ENCODE assay signal across 22 mouse cellular contexts in the genomic region with DNA sequence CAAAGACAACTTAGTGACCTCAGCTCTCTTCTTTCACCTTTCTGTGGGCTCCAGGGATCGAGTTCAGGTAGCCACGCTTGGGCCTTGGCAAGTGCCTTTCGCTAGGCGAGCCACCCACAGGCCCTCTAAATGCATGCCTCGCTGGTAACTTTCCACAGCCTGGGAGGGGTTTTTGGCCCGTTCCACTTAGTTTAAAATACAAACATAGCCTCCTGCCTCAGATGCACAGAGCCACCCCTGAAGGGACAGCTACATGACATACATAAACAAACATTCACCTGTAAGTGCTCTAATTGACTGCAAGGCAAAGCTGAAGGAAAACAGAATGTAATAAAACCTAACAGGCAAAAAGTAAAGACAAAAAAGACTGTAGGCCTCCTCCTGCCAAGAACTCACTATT.
A peak's percentile ranks its signal among the peaks of the same experiment; 100 is the strongest.
DNase-seq lines count a peak whose midpoint lies in the region; ATAC-seq and TF ChIP-seq lines count a peak whose summit lies in the region.
"Had no signal": no experiment of that assay in that cellular context is flagged by ENCODE, and none has a peak within 500 bp of the region (broad histone marks: within the 10 kb centered on the region; RNA-seq: fewer than 3 reads in every experiment).

No protein-coding gene starts in this region.

- no peaks in the 10 kb centered on the region for H3K9me3 ChIP-seq in kidney, embryonic 14.5 days (ENCODE audit: control insufficient read depth, low read length)
- no peaks in the 10 kb centered on the region for H3K9me3 ChIP-seq in kidney, embryonic 16.5 days (ENCODE audit: low read length)
- H3K9me3 ChIP-seq in embryonic facial prominence, embryonic 10.5 days, result no peaks in the 10 kb centered on the region
- H3K9me3 ChIP-seq in embryonic facial prominence, embryonic 11.5 days (replicated peaks; ENCODE audit: control insufficient read depth, low read length), result no peaks in the 10 kb centered on the region
- H3K9me3 ChIP-seq in midbrain, embryonic 13.5 days, result no peaks in the 10 kb centered on the region; the same call in 1 of the 2 replicates
- H3K9me3 ChIP-seq: embryonic facial prominence, embryonic 13.5 days; forebrain, embryonic 13.5 days; forebrain, embryonic 15.5 days had no signal

- H3K9ac ChIP-seq in kidney, embryonic 14.5 days (ENCODE audit: low read depth, low read length), result no peak overlapping the region
- no peak overlapping the region for H3K9ac ChIP-seq in kidney, embryonic 16.5 days (replicated peaks; ENCODE audit: low read length)
- no peak overlapping the region for H3K9ac ChIP-seq in embryonic facial prominence, embryonic 11.5 days (replicated peaks; ENCODE audit: low read length)
- no peak overlapping the region for H3K9ac ChIP-seq in midbrain, embryonic 13.5 days (replicated peaks)
- H3K9ac ChIP-seq: embryonic facial prominence, embryonic 13.5 days; forebrain, embryonic 13.5 days; forebrain, embryonic 15.5 days; forebrain, postnatal 0 days had no signal

- no peak overlapping the region for H3K4me2 ChIP-seq in kidney, embryonic 14.5 days (replicated peaks; ENCODE audit: low read depth, low read length)
- no peak overlapping the region for H3K4me2 ChIP-seq in kidney, embryonic 16.5 days (replicated peaks; ENCODE audit: low read depth, low read length)
- H3K4me2 ChIP-seq in embryonic facial prominence, embryonic 11.5 days (ENCODE audit: low read depth, low read length), result no peak overlapping the region
- H3K4me2 ChIP-seq in midbrain, embryonic 13.5 days (replicated peaks), result no peak overlapping the region
- H3K4me2 ChIP-seq: embryonic facial prominence, embryonic 13.5 days; forebrain, embryonic 13.5 days; forebrain, embryonic 15.5 days had no signal

- no peak for TF ChIP-seq POLR2A in kidney, adult 2 months (IDR thresholded peaks at IDR 0.05; ENCODE audit: low read depth, low read length)

- no peak for DNase-seq in kidney, adult 11 months
- no peak for DNase-seq in kidney, adult 2 months
- DNase-seq in embryonic facial prominence, embryonic 10.5 days (ENCODE audit: low spot score), result peak; percentile 28
- DNase-seq in embryonic facial prominence, embryonic 11.5 days (ENCODE audit: low spot score), result peak; percentile 26
- no peak for DNase-seq in layer of hippocampus, adult 9-11 months
- DNase-seq: adrenal gland, adult 2 months; adrenal gland, postnatal 10 days; adrenal gland, postnatal 25 days; cerebellum, adult 11 months; cerebellum, adult 18-20 months; cerebellum, adult 8-10 months; cerebellum, adult 9-11 months; cerebellum, postnatal 14 days; cerebellum, postnatal 36 days; embryo, embryonic 11 days; forebrain, postnatal 0 days had no signal

- WGBS in kidney, embryonic 14.5 days, result 43% methylated on average over 6 of the region's 6 CpGs
- 32% methylated on average over 6 of the region's 6 CpGs for WGBS in kidney, embryonic 16.5 days
- 52% methylated on average over 6 of the region's 6 CpGs for WGBS in kidney, adult 2 months
- 58% methylated on average over 6 of the region's 6 CpGs for WGBS in embryonic facial prominence, embryonic 10.5 days
- WGBS in embryonic facial prominence, embryonic 11.5 days, result 51% methylated on average over 6 of the region's 6 CpGs
- 71% methylated on average over 6 of the region's 6 CpGs for WGBS in midbrain, embryonic 13.5 days

- no peaks in the 10 kb centered on the region for H3K4me1 ChIP-seq in kidney, embryonic 14.5 days (ENCODE audit: control insufficient read depth, insufficient read depth, low read length)
- H3K4me1 ChIP-seq in kidney, embryonic 16.5 days (ENCODE audit: insufficient read depth, low read length), result 0 out of 2 replicates have a peak, but pooled peaks cover 7% of the 10 kb centered on the region
- no peaks in the 10 kb centered on the region for H3K4me1 ChIP-seq in kidney, adult 2 months (ENCODE audit: control insufficient read depth, insufficient read depth, low read length)
- H3K4me1 ChIP-seq in embryonic facial prominence, embryonic 10.5 days, result peaks cover 10% of the 10 kb centered on the region
- no peaks in the 10 kb centered on the region for H3K4me1 ChIP-seq in embryonic facial prominence, embryonic 11.5 days (ENCODE audit: control insufficient read depth, insufficient read depth, low read length)
- H3K4me1 ChIP-seq in midbrain, embryonic 13.5 days (replicated peaks), result no peaks in the 10 kb centered on the region
- H3K4me1 ChIP-seq: forebrain, embryonic 13.5 days had no signal

- ATAC-seq in kidney, embryonic 14.5 days (ENCODE audit: low FRiP score, low TSS enrichment), result peak; percentile 43; the same call in 1 of the 2 replicates
- peak; percentile 65 for ATAC-seq in kidney, embryonic 16.5 days (ENCODE audit: low FRiP score, low TSS enrichment)
- no peak for ATAC-seq in embryonic facial prominence, embryonic 11.5 days (replicated peaks; ENCODE audit: insufficient number of reproducible peaks, low FRiP score, low TSS enrichment, low read depth)
- no peak for ATAC-seq in midbrain, embryonic 13.5 days
- ATAC-seq: forebrain, embryonic 15.5 days had no signal

- TF ChIP-seq CTCF in kidney, adult 2 months (conservative IDR thresholded peaks at IDR 0.05; ENCODE audit: insufficient read depth, insufficient read length, low read depth, low read length), result no peak

- no peak overlapping the region for H3K4me3 ChIP-seq in kidney, embryonic 14.5 days (ENCODE audit: low read length)
- no peak overlapping the region for H3K4me3 ChIP-seq in kidney, embryonic 16.5 days (ENCODE audit: low read length)
- H3K4me3 ChIP-seq in kidney, adult 2 months (ENCODE audit: insufficient read depth, low read depth, low read length), result no peak overlapping the region
- H3K4me3 ChIP-seq in embryonic facial prominence, embryonic 10.5 days, result no peak overlapping the region
- H3K4me3 ChIP-seq in embryonic facial prominence, embryonic 11.5 days (ENCODE audit: low read depth, low read length), result no peak overlapping the region
- no peak overlapping the region for H3K4me3 ChIP-seq in midbrain, embryonic 13.5 days (replicated peaks)
- H3K4me3 ChIP-seq: embryonic facial prominence, embryonic 13.5 days; forebrain, embryonic 13.5 days; forebrain, embryonic 15.5 days had no signal

- H3K27ac ChIP-seq in kidney, embryonic 14.5 days (ENCODE audit: low read depth, low read length), result no peak overlapping the region
- no peak overlapping the region for H3K27ac ChIP-seq in kidney, embryonic 16.5 days (ENCODE audit: low read length)
- H3K27ac ChIP-seq in kidney, adult 2 months (ENCODE audit: insufficient read depth, low read depth, low read length), result no peak overlapping the region
- no peak overlapping the region for H3K27ac ChIP-seq in embryonic facial prominence, embryonic 10.5 days (replicated peaks)
- no peak overlapping the region for H3K27ac ChIP-seq in embryonic facial prominence, embryonic 11.5 days (replicated peaks; ENCODE audit: low read depth, low read length)
- no peak overlapping the region for H3K27ac ChIP-seq in midbrain, embryonic 13.5 days
- H3K27ac ChIP-seq: embryonic facial prominence, embryonic 13.5 days; forebrain, embryonic 13.5 days; forebrain, embryonic 15.5 days had no signal

- H3K27me3 ChIP-seq in kidney, embryonic 14.5 days (ENCODE audit: control insufficient read depth, insufficient read depth, low read length), result no peaks in the 10 kb centered on the region
- peaks cover 4% of the 10 kb centered on the region; the same call in 1 of the 2 replicates for H3K27me3 ChIP-seq in kidney, embryonic 16.5 days (ENCODE audit: insufficient read depth, low read length)
- no peaks in the 10 kb centered on the region; the same call in 1 of the 2 replicates for H3K27me3 ChIP-seq in kidney, adult 2 months (replicated peaks; ENCODE audit: control insufficient read depth, insufficient read depth, low read length)
- H3K27me3 ChIP-seq in embryonic facial prominence, embryonic 10.5 days (replicated peaks; ENCODE audit: low read depth, poor library complexity, severe bottlenecking), result peaks cover 64% of the 10 kb centered on the region
- H3K27me3 ChIP-seq in embryonic facial prominence, embryonic 11.5 days (ENCODE audit: control insufficient read depth, insufficient read depth, low read length), result no peaks in the 10 kb centered on the region
- peaks cover 57% of the 10 kb centered on the region for H3K27me3 ChIP-seq in midbrain, embryonic 13.5 days

- no peaks in the 10 kb centered on the region for H3K36me3 ChIP-seq in kidney, embryonic 14.5 days (ENCODE audit: control insufficient read depth, insufficient read depth, low read length)
- no peaks in the 10 kb centered on the region for H3K36me3 ChIP-seq in kidney, embryonic 16.5 days (ENCODE audit: insufficient read depth, low read length)
- no peaks in the 10 kb centered on the region for H3K36me3 ChIP-seq in kidney, adult 2 months (ENCODE audit: control insufficient read depth, insufficient read depth, low read length)
- H3K36me3 ChIP-seq in embryonic facial prominence, embryonic 10.5 days (replicated peaks), result no peaks in the 10 kb centered on the region
- H3K36me3 ChIP-seq in embryonic facial prominence, embryonic 11.5 days (replicated peaks; ENCODE audit: control insufficient read depth, insufficient read depth, low read depth, low read length), result no peaks in the 10 kb centered on the region
- no peaks in the 10 kb centered on the region for H3K36me3 ChIP-seq in midbrain, embryonic 13.5 days
- H3K36me3 ChIP-seq: embryonic facial prominence, embryonic 13.5 days; forebrain, embryonic 15.5 days had no signal

Comparison
In these comparisons a context has a peak if more than half of its experiments do, and no peak if none do; other contexts are left out.
1. ATAC-seq: peak in kidney, embryonic 14.5 days (single experiment) and kidney, embryonic 16.5 days (single experiment); none in embryonic facial prominence, embryonic 11.5 days (single experiment) and midbrain, embryonic 13.5 days (single experiment).
2. DNase-seq: peak in embryonic facial prominence, embryonic 10.5 days (single experiment) and embryonic facial prominence, embryonic 11.5 days (single experiment); none in kidney, adult 11 months (single experiment), kidney, adult 2 months (single experiment) and layer of hippocampus, adult 9-11 months (single experiment).